Mouse (Mus musculus) bone marrow macrophage, adult 2 months (primary cell): ENCODE measurements at regions not wholly inside any gene's neighbourhood (a gene's known extent, or its start where the extent isn't known, plus 50 kb on each side); places are given as distances from the start of the nearest gene placed in this dataset.

Experiments
- CTCF ChIP-seq: IDR thresholded peaks from 2 replicates; pipeline ENCODE4 v1.5.1; 2012; ENCODE audit warnings: low read depth, mild to moderate bottlenecking, low read length, moderate library complexity
- POLR2A ChIP-seq: IDR thresholded peaks from 2 replicates; pipeline ENCODE4 v1.6.1; 2012; ENCODE audit warnings: mild to moderate bottlenecking, low read depth, low read length, borderline replicate concordance

GRCm38 (mm10) chr13:37508385-37509351 lies 163.7 kb downstream of the Ly86 start:
- TF ChIP-seq CTCF (no peak), POLR2A (no peak)
